Mouse (Mus musculus): ENCODE measurements around the gene Atp1b3. TPM values are rescaled to one million over a fixed set of nuclear protein-coding genes. Genes with fewer than 3 reads are reported as not detected.

Atp1b3 gene
- polyA plus RNA-seq, 1 experiment: 123 TPM

- no peak overlapping the region for H3K4me3 ChIP-seq (ENCODE audit: insufficient read depth, low read length)
- no peak for TF ChIP-seq POLR2A (IDR thresholded peaks at IDR 0.05; ENCODE audit: extremely low read depth, insufficient read depth, low read length)
- TF ChIP-seq CTCF (IDR thresholded peaks at IDR 0.05; ENCODE audit: extremely low read depth, insufficient read depth, low read length): no peak
- no peaks in the 10 kb centered on the region for H3K4me1 ChIP-seq (ENCODE audit: control insufficient read depth, insufficient read depth, low read length)
- no peak overlapping the region for H3K27ac ChIP-seq (ENCODE audit: insufficient read depth, low read length)
Measured at GRCm38 (mm10) chr9:96308816-96309215, 55.4 kb downstream of the Atp1b3 start.

GRCm38 (mm10) chr9:96299324-96300008 lies 64.8 kb downstream of the Atp1b3 start:
- Histone ChIP-seq H3K4me3 (ENCODE audit: insufficient read depth, low read length) (no peak overlapping the region), H3K27ac (ENCODE audit: insufficient read depth, low read length) (no peak overlapping the region), H3K4me1 (ENCODE audit: control insufficient read depth, insufficient read depth, low read length) (no peaks in the 10 kb centered on the region)
- TF ChIP-seq CTCF (IDR thresholded peaks at IDR 0.05; ENCODE audit: extremely low read depth, insufficient read depth, low read length): no peak
- no peak for TF ChIP-seq POLR2A (IDR thresholded peaks at IDR 0.05; ENCODE audit: extremely low read depth, insufficient read depth, low read length)

- TF ChIP-seq CTCF (IDR thresholded peaks at IDR 0.05; ENCODE audit: extremely low read depth, insufficient read depth, low read length) (no peak), POLR2A (IDR thresholded peaks at IDR 0.05; ENCODE audit: extremely low read depth, insufficient read depth, low read length) (no peak)
- H3K4me1 ChIP-seq (ENCODE audit: control insufficient read depth, insufficient read depth, low read length): no peaks in the 10 kb centered on the region
- H3K27ac ChIP-seq (ENCODE audit: insufficient read depth, low read length): no peak overlapping the region
- no peak overlapping the region for H3K4me3 ChIP-seq (ENCODE audit: insufficient read depth, low read length)
Measured at GRCm38 (mm10) chr9:96292144-96292543, 72.1 kb downstream of the Atp1b3 start.

DNA sequence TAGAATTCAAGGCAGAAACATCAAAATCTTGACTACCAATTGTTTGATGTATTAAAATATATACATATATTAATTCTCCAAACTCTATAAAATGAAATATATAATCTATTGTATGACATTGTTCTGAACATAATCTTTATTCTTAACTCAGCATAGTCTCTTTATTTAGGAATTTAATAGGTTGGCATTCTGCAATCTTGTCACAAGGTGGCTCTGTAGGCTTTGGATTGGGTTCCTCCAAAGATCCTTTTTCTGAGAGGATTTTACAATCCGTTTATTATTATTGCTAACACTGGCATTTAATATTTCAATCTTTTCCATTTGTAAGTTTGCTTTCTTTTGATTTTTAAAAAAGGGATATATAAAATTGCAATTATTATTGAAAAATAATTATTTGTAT lies 79.3 kb downstream of the Atp1b3 start:
- Histone ChIP-seq H3K27ac (ENCODE audit: insufficient read depth, low read length) (no peak overlapping the region), H3K4me3 (ENCODE audit: insufficient read depth, low read length) (no peak overlapping the region), H3K4me1 (ENCODE audit: control insufficient read depth, insufficient read depth, low read length) (no peaks in the 10 kb centered on the region)
- TF ChIP-seq POLR2A (IDR thresholded peaks at IDR 0.05; ENCODE audit: extremely low read depth, insufficient read depth, low read length) (no peak), CTCF (IDR thresholded peaks at IDR 0.05; ENCODE audit: extremely low read depth, insufficient read depth, low read length) (no peak)

Other genes starting within 250 kb of the Atp1b3 start
- 3.2 and 3.9 TPM in 2 replicates for gene Gk5, start 245.1 kb downstream of the Atp1b3 start, polyA plus RNA-seq (2012; rRNA removed)
- gene Tfdp2, start 168.2 kb downstream of the Atp1b3 start, polyA plus RNA-seq (2012; rRNA removed): 15.9 and 17.0 TPM in 2 replicates
- gene Rnf7, start 114.2 kb upstream of the Atp1b3 start, polyA plus RNA-seq (2012; rRNA removed): 190 TPM in 2 replicates
- 0.13 and 0.19 TPM in 2 replicates for gene Gm28729, start 160.8 kb upstream of the Atp1b3 start, polyA plus RNA-seq (2012; rRNA removed)

All from cortical plate, adult 2 months (tissue).